Mouse (Mus musculus) ES-E14 (cell line): ENCODE data around the gene Pdlim1. TPM values are rescaled to one million over a fixed set of nuclear protein-coding genes. Genes with fewer than 3 reads are reported as not detected.

Experiments
- DNase-seq: peaks from one replicate; pipeline ENCODE4 v3.0.0-alpha.2; 2013; ENCODE audit warnings: low read depth, low spot score
- H3K27ac ChIP-seq: 2 replicates; pipeline ENCODE4 v1.5.1; 2012; ENCODE audit warnings: low read depth, mild to moderate bottlenecking, low read length, moderate library complexity, mixed read lengths; ENCODE audit not compliant: poor library complexity, insufficient read depth, severe bottlenecking
- H3K36me3 ChIP-seq: 2 replicates; pipeline ENCODE4 v1.6.1; 2012; ENCODE audit warnings: mild to moderate bottlenecking, low read length, moderate library complexity, mixed read lengths; ENCODE audit not compliant: control insufficient read depth, poor library complexity, insufficient read depth, severe bottlenecking
- H3K4me1 ChIP-seq, 2 experiments: fragments of 150-350 bp in 1 of 2; sonication (generic) in 1 of 2; 2 replicates each; pipeline ENCODE4 v1.6.1; 2012; ENCODE audit warnings: low read length in 2 of 2, mild to moderate bottlenecking in 1 of 2, mixed read lengths in 1 of 2; ENCODE audit not compliant: control insufficient read depth in 2 of 2, insufficient read depth in 2 of 2, poor library complexity in 1 of 2
- H3K4me3 ChIP-seq, 2 experiments: fragments of 150-350 bp in 1 of 2; sonication (generic) in 1 of 2; 2 replicates each; pipeline ENCODE4 v1.5.1; 2012; ENCODE audit warnings: low read length in 2 of 2, low read depth in 1 of 2, mild to moderate bottlenecking in 1 of 2, mixed read lengths in 1 of 2; ENCODE audit not compliant: insufficient read depth in 1 of 2, poor library complexity in 1 of 2, severe bottlenecking in 1 of 2
- H3K9ac ChIP-seq: 2 replicates; pipeline ENCODE4 v1.6.1; 2012; ENCODE audit warnings: low read depth, mild to moderate bottlenecking, low read length, mixed read lengths; ENCODE audit not compliant: poor library complexity, insufficient read depth, severe bottlenecking
- H3K9me3 ChIP-seq: fragments of 150-350 bp; sonication (generic); 2 replicates; pipeline ENCODE4 v1.6.1; 2012; ENCODE audit warnings: low read depth, mild to moderate bottlenecking, low read length; ENCODE audit not compliant: control insufficient read depth, insufficient read depth
- CHD2 ChIP-seq: IDR thresholded peaks from 2 replicates; pipeline ENCODE4 v1.6.1; 2014; ENCODE audit warnings: mild to moderate bottlenecking, low read depth, low read length, inconsistent platforms
- HCFC1 ChIP-seq: IDR thresholded peaks from 2 replicates; pipeline ENCODE4 v1.6.1; 2012; ENCODE audit warnings: low read length, inconsistent platforms, borderline replicate concordance; ENCODE audit not compliant: insufficient read depth
- MAFK ChIP-seq: IDR thresholded peaks from 2 replicates; pipeline ENCODE4 v1.6.1; 2014; ENCODE audit warnings: mild to moderate bottlenecking, low read depth, low read length, inconsistent platforms; ENCODE audit not compliant: insufficient read depth
- ZC3H11A ChIP-seq: IDR thresholded peaks from 2 replicates; pipeline ENCODE4 v1.6.1; 2012; ENCODE audit warnings: low read depth, mild to moderate bottlenecking, inconsistent platforms, low read length, borderline replicate concordance
- ZNF384 ChIP-seq: IDR thresholded peaks from 2 replicates; pipeline ENCODE4 v1.6.1; 2012; ENCODE audit warnings: low read depth, low read length, inconsistent platforms
- in situ Hi-C, 2 experiments: fragments of 600-800 bp; cut with MboI; formaldehyde crosslinking; loops; one replicate each; pipeline ENCODE4 v1.15.1; 2025; ENCODE audit warnings: low sequenced_read_pairs in 2 of 2, inconsistent platforms in 1 of 2; ENCODE audit not compliant: unreplicated experiment in 2 of 2
- total RNA-seq: library from RNA; depleted of rRNA; stranded (reverse); fragments of 300-350 nt; gene quantifications from 2 replicates; pipeline ENCODE4 v1.2.3, GENCODE M21; 2012

The Pdlim1 gene
- total RNA-seq, 1 experiment: 59.7 TPM

DNA sequence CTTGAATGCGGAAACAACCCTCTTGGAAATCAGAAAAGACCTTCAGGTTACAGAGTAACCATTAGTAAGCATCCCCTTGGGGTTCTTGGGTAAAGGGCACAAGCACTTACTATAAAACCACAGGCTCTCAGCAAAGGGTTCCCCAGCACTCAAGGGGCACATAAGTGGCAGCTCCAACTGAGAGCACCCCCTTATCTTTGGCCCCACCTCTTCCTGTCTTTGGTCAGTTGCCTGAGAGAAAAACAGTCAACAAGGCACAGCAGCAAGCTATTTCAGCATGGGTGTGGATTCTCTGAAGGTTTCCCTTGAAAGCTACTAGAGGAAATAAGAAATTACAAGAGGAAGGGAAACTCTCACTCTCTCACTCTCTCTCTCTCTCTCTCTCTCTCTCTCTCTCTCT lies 4.3 kb downstream of the Pdlim1 start:
- Histone ChIP-seq H3K36me3 (no peaks in the 10 kb centered on the region; the same call in 1 of the 2 replicates), H3K9me3 (no peaks in the 10 kb centered on the region), H3K4me3 (no peak overlapping the region), H3K4me1 (peaks cover 0 to 14% of the 10 kb centered on the region in 2 experiments; a peak in 2 of 4 replicates), H3K27ac (no peak overlapping the region), H3K9ac (no peak overlapping the region)
- TF ChIP-seq CHD2 (no peak), ZC3H11A (no peak), HCFC1 (no peak), ZNF384 (no peak), MAFK (no peak)
- in situ Hi-C loops: no loop called here
- DNase-seq: no peak

DNA sequence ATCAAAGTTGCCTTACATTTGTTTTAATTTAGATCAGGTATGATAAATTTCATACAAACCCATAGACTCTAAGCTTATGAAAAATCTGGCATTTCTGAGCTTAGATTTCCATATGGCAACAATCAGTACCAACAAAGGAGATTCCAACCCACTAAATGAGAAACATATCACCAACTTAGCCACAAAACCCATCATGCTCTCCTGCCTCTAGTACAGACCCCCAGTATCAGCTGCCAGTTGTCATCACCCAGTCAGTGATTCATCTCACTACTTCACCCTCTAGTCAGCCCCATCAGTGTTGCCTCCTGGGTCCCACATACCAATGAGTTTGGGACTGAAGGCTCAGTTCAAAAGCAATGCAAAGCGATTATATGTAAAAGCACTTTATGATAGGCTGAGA lies 12.2 kb downstream of the Pdlim1 start:
- in situ Hi-C loops: no loop called here
- DNase-seq: no peak
- Histone ChIP-seq H3K9me3 (no peaks in the 10 kb centered on the region), H3K9ac (no peak overlapping the region), H3K36me3 (peaks cover 2% of the 10 kb centered on the region; the same call in 1 of the 2 replicates), H3K27ac (no peak overlapping the region), H3K4me3 (no peak overlapping the region), H3K4me1 (peaks cover 0 to 4% of the 10 kb centered on the region in 2 experiments; a peak in 1 of 4 replicates)
- TF ChIP-seq ZC3H11A: no peak
- TF ChIP-seq ZNF384: no peak
- no peak for TF ChIP-seq HCFC1
- no peak for TF ChIP-seq MAFK
- TF ChIP-seq CHD2: no peak

DNA sequence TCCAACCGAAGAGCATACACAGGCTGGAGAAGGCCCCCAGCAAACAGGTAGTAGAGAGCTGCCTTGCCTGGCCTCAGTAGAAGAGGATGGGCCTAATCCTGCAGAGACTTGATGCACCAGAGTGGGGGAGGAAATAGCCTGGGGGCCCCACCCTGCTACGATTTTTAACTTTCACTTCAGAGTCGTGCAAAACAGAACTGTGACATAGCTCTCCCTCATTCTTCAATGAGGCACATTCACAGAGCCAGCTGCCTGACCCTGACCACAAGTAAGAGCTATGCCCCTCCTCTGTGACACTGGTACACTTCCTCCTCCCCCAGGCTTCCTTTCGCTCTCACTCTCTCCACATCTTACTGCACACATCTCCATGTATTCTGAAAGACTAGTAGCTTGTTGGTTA lies 14.2 kb downstream of the Pdlim1 start:
- Histone ChIP-seq H3K9ac (no peak overlapping the region), H3K4me1 (peaks cover 0 to 4% of the 10 kb centered on the region in 2 experiments; a peak in 1 of 4 replicates), H3K4me3 (no peak overlapping the region), H3K27ac (no peak overlapping the region), H3K36me3 (peaks cover 2% of the 10 kb centered on the region; the same call in 1 of the 2 replicates), H3K9me3 (no peaks in the 10 kb centered on the region)
- DNase-seq: no peak
- in situ Hi-C loops: no loop called here
- TF ChIP-seq HCFC1 (no peak), ZC3H11A (no peak), CHD2 (no peak), ZNF384 (no peak), MAFK (no peak)

DNA sequence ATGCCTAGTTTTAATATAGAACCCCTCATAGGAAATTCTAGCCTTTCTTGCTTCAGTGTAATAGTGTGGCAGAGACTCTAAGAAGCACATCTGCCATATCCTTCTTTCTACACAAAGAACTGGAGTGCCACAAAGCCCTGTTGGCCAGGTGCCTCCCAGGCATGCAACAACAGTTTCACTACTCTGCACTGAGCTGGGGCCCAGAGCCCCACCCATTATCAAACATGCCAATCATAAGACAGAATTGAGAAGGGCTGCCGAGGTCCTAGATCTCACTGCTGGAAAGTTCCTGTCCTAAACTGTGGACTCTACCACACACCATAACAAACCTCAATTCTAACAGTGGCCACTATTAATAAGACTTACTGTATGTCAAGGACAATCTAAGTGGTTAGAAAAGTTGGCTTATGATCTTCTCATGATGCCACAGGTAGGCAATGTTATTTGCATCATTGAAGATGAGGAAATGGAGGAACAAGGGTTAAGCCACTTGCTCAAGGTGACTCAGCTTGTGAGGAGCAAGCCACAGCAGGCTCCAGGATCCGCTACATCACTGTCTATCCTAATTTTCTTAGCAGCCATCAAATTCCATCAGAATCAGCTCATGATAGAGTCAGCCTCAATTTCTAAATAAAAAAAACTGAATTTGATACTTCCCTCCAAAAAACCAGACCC lies 15.1 kb downstream of the Pdlim1 start:
- no peak overlapping the region for H3K4me3 ChIP-seq
- H3K9ac ChIP-seq: no peak overlapping the region
- TF ChIP-seq HCFC1 (no peak), ZNF384 (no peak), CHD2 (no peak), ZC3H11A (no peak), MAFK (no peak)
- no peaks in the 10 kb centered on the region for H3K9me3 ChIP-seq
- in situ Hi-C loops: no loop called here
- DNase-seq: no peak
- peaks cover 0 to 4% of the 10 kb centered on the region in 2 experiments; a peak in 1 of 4 replicates for H3K4me1 ChIP-seq
- no peak overlapping the region for H3K27ac ChIP-seq
- peaks cover 3% of the 10 kb centered on the region; the same call in 1 of the 2 replicates for H3K36me3 ChIP-seq
